Mouse (Mus musculus) lung, adult 2 months (tissue): ENCODE measurements around the gene Ebf3.

Experiments used
- CTCF ChIP-seq: fragments of 200-500 bp; IDR thresholded peaks from 2 replicates; pipeline ENCODE4 v1.5.1; 2011; ENCODE audit warnings: mild to moderate bottlenecking, low read length, control low read depth; ENCODE audit not compliant: insufficient read depth
- POLR2A ChIP-seq: fragments of 200-500 bp; IDR thresholded peaks from 2 replicates; pipeline ENCODE4 v1.6.1; 2011; ENCODE audit warnings: low read depth, mild to moderate bottlenecking, control low read depth, low read length, borderline replicate concordance; ENCODE audit errors: extremely low read depth

GRCm38 (mm10) chr7:137333951-137334350, 19.7 kb upstream of the Ebf3 start:
- TF ChIP-seq POLR2A (no peak), CTCF (no peak)
